Mouse (Mus musculus) large intestine, adult 2 months (tissue): ENCODE measurements around the gene Arf5. TPM values are rescaled to one million over a fixed set of nuclear protein-coding genes. Genes with fewer than 3 reads are reported as not detected.

Source experiments
- DNase-seq: peaks from one replicate; pipeline ENCODE4 v3.0.0-alpha.2; 2012; ENCODE audit warnings: low read depth, low spot score
- WGBS: fragments of 180-500 bp; shearing (Covaris S2); methylation state at CpG from one replicate; pipeline ENCODE4 v1.1.7; 2018; 5-methylcytosine and 5-hydroxymethylcytosine counted together
- polyA plus RNA-seq: library from polyadenylated mRNA; depleted of rRNA; stranded (reverse); fragments of >200 nt; gene quantifications from 2 replicates; pipeline ENCODE4 v1.2.3, GENCODE M21; 2012

Arf5 gene
- polyA plus RNA-seq, 1 experiment: 609 TPM

DNA sequence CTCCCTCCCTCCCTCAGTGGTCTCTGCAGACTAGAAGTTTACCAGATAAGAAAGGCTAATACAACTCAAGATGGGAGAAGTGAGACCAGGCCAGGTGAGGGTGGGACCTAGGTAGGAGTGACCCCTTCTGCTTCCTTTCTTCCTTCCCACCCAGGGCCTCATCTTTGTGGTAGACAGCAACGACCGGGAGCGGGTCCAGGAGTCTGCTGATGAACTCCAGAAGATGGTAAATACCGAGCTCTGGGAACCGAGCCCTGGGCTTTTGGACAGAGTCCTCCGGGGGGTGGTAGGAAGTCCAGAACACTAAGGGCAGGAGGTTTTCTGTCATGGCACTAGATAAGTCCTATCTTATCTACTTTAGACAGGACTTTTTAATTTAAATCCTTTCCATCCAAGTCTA, 1.7 kb downstream of the Arf5 start:
- 72% methylated on average over 6 of the region's 6 CpGs for WGBS
- no peak for DNase-seq

DNA sequence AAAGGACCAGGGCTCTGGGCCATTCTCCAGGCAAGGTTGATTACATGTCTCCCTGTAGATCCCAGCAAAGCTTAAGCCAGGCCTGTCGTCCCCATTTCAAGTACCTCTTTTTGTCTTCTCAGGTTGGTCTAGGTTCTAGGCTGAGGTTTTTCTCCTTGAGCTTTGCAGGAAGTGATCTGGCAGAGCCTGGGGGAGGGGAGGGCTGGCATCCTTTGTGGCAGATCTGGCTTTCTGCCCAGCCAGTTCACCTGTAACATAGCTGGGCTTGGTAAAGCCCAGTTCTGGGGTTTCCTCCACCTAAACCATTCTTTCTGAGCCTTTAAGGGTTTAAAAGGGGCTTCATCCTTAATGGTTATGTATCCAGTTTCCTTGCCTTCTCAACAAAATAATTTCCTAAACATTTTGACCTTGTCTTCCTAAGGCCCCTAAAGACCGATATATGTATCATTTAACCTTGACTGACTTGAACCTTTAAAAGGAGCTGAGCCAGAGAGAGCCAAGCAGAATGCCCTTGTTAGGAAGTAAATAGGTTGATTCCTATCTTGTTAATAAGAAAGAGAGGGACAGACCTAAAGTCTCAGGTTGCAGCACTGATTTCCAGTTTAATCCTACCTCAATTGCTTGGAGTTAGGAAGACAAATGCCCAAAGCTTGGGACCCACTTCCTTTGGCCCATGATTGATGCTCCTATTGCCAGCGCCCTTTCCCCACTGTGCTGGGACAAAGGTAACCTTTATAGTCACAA, 3.9 kb downstream of the Arf5 start, which contains the start of gene Fscn3:
TSS of gene Fscn3 (plus strand) at position 694 of the 744 bp plus-strand sequence.
- 76% methylated on average over 3 of the region's 3 CpGs for WGBS
- DNase-seq: no peak

DNA sequence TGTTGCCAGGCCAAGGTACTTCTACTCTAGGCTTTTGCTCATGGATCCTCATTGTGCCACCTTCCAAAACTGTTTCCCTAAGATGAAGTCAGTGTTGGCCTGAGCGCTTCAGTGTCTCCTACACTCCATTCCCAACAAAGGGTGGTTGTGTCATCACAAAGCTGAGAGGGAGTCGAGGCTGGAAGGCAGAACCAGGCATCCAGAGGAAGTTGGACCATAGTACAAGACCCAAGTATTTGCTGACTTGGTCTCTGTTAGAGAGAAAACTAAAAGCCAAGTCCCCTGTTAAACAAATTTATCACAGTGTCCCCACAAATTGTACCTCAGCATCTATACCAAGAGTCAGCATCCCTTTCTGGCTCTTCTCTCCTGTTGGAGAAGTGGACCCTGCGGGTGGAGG, 4.9 kb downstream of the Arf5 start, which contains the start of gene Gcc1:
TSS of gene Gcc1 (minus strand) at position 101 of the 400 bp plus-strand sequence.
- WGBS: 83% methylated on average over 3 of the region's 3 CpGs
- DNase-seq: no peak

DNA sequence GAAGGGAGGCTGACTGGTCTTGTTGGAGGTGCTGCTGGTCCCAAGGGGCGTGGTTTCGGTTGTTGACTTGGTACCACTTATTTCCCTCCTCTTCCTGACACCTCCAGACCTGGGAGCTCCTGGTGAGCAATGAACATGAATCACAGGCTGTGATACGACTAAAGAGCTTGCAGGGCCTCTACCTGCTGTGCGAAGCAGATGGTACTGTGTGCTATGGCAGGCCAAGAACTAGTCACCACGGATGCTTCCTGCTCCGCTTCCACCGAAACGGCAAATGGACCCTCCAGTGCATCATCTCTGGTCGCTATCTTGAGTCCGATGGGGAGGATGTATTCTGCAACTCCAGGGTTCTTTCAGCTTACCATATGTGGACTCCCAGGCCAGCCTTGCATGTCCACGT, 6.5 kb downstream of the Arf5 start:
- DNase-seq: no peak
- WGBS: 88% methylated on average over 11 of the region's 11 CpGs

DNA sequence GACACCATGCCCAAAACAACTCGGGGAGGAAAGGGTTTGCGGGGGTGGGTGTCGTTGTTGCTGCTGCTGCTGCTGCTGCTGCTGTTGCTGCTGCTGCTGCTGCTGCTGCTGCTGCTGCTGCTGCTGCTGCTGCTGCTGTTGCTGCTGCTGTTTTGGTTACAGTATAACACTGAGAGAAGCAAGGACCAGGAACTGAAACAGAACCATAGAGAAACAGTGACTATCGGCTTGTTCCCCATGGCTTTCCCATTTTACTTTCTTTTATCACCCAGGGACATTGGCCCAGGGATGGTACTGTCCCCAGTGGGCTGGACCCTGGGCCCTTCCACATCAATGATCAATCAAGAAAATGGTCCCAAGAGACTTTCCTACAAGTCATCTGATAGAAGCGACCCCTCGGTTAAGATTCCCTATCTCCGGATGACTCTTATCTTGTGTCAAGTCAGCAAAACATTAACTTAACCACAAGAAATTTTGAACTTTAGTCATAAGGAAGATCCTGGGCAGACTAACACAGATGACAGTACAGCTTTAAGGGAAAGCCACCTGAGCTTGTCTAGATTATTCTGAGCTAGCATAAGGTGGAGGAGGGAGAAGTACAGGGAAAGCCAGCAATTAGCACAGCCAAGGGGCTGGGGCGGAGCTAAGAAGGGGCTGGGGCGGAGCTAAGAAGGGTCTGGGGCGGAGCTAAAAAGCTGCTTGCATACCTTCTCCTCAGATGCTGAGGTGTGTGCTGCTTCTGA, 7.6 kb downstream of the Arf5 start:
- WGBS: 67% methylated on average over 10 of the region's 10 CpGs
- no peak for DNase-seq

DNA sequence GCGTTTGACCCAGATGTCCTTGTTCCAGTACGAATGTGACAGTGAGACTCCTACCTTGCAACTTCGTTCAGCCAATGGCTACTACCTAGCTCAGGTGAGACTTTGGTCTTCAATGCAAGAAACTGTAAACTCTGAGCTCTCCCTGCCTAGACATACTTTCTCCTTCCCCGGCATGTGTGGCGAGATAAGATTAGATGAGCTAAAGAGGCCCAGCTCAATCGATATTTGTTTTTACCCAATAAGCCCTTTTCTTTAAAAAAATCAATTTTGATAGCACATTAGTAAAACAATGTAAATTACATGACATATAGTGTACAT, 8.1 kb downstream of the Arf5 start:
- WGBS: 64% methylated on average over 6 of the region's 6 CpGs
- DNase-seq: no peak

DNA sequence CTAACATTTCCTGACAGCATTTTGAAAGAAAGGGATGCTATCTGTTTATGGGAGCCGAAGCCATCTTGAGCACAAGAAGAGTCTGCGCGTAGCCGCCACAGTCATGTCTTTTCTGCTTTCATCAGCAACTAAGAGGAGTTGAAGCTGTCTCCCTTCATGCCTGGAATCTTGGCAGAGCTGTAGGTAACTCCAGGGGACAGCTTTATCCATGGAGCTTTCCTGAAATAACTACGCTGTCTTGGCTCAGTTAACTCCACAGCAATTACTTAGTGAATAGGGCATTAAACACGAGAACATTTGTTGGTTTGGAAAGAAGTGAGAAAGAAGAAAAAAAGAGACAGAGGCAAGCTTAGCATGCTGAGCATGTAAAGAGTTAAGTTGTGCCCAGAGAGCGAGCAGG, 24.6 kb downstream of the Arf5 start:
- WGBS: 78% methylated on average over 7 of the region's 7 CpGs
- DNase-seq: no peak

DNA sequence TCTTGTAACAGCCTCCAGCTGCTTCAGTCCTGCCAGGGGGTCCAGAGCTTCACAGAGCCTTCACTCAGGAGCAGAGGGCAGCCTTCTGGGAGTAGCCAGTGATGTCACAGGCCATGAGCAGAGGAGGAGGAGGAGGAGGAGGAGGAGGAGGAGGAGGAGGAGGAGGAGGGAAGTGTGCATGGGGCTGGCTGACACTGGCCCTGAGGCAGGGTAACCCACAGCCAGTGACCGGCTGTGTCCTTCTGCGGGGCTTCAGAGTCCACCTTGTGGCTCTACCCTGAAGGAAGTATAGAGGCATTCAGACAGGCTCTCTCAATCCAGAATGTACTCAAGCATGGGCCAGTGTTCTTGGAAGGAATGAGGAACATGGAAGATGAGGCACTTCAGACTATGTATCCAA, 25.9 kb downstream of the Arf5 start, which contains the start of gene Pax4:
TSS of gene Pax4 (minus strand) at position 101 of the 400 bp plus-strand sequence.
- DNase-seq: no peak
- WGBS: 76% methylated on average over 2 of the region's 2 CpGs

DNA sequence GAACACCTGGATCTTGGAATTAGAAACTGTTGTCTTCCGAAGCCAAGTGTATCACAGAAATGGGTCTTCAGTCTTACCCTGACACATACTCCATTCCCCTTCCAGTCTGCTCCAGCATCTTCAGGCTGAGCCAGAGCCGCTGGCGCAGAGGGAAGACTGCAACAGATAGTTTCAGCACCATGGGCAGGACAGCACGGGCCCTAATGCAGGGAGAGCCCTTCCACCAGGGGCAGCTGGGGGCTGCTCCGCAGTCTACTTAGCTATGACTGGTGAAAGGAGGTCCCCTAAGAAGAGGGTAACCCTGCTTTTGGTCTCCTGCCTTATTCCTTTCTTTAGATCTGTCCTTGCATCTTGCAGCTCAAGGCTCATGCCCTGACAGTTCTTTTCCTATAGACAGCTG, 27.1 kb downstream of the Arf5 start:
- 19% methylated on average over 5 of the region's 5 CpGs for WGBS
- no peak for DNase-seq

DNA sequence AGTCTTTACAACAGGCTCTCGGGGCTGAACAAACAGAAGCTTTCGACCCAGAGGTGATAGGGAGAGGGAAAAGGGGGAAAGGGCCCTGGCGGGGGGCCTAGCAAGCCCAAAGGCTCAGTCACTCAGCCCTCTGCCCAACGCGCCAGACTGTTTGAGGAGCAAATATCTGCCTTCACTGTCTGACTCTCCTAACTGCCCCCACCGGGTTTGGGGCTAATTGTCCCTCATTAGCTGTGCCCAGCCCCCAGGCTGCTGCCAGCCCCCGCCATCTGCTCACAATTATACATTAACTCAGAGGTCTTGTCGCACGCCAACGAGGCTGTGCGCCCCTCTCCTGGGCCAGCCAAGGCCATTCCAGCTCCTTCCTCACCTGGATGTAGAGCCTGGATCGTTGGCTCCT, 27.6 kb downstream of the Arf5 start:
- no peak for DNase-seq
- WGBS: 2% methylated on average over 12 of the region's 12 CpGs

DNA sequence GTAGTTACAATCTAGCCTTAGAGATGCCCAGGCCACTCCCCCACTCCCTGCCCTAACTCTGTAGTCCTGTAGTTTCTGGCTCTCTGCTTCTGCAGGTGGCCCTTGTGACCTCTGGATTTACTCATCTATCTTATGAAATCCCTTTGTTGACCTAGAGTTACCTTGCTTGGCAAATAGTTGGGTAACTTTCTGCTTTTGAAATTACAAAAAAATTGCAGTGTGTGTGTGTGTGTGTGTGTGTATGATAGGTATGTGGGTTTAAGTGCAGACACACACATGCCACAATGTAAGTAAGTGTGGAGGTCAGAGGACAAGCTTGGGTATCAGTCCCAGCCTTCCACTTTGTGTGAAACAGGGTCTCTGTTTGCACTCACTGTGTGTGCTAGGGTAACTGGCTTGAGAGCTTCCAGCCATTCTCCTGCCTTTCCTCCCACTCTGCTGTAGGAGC, 35.9 kb downstream of the Arf5 start:
- DNase-seq: no peak

DNA sequence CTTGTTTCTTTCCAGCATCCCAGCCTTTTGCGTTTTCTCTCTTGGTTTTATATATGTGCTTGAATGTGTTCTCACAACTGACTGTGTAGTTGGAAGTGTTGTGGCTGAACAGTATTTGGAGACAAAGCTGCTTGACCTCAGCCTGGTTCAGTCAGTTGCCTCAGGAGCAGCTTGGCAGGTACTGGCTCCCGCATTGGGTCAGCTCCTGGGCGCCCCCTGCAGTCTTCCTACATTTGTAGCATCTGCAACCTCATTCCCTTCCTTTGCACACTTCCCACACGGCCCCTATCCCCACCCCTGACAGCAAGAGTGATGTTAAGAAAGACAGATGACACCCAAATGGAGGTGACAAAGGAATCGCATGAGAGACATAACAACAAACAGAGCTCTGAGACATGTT, 37.2 kb downstream of the Arf5 start:
- no peak for DNase-seq
- WGBS: 9% methylated on average over 5 of the region's 5 CpGs

DNA sequence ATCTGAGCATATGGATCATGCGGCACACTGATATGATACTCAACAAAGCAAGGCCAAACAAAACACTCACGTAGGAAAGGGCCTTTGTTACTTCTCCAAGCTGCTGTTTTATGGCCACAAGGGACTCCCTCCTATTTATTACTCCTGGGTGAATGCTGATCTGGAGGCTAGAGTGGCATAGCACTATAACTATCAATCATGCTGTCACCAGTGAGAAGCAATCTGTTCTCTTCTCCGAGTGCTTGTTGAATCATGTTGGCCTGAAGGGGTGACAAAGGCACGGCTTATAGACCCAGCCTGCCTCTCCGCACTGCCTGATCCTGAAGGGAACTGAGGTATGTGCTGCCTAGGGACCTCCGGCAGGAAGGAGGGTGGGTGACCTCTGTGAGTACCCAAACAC, 41.3 kb downstream of the Arf5 start:
- 24% methylated on average over 6 of the region's 6 CpGs for WGBS
- DNase-seq: no peak

DNA sequence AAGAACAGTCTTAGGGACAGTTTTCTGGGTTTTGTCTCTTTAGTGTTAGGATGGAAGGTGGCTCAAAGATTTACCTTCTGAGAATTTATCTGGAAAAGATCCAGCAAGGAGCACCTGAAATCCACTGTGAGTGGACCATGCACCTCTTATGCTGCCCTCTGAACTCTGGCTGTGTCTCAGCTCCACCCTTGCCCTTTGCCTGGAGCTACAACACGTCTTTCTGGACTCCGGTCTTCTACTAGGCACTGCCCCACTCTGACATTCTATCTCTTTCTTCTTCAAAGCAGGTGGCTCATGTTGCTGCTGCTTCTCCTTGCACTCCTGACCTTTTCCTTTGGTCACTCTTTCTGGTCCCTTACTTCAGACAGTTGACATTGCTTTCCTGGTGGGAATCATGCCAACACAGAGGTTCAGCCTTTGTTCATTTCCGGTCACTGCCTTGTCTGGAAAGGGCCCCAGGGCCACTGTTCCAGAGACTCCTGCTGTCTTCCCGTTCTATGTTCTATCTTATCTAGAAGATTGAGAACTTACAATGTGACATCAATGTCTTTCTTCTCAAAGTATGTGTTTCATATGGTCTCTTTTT, 46.8 kb downstream of the Arf5 start:
- 41% methylated on average over 4 of the region's 4 CpGs for WGBS
- no peak for DNase-seq

DNA sequence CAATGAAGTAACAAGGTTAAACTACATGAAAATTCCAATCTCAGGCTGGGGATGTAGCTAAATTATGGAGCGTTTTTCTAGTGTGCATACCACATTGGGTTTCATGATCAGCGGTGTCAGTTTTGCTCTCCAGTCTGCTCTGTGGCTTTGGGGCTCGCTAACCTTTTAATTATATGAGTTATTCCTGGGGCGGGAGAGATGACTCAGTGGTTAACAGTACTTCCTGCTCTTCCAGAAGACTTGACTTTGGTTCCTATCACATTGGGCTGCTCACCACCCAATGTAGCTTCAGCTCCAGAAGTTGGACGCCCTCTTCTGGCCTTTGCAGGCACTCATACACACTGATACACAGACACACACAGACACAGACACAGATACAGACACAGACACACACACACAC, 47.3 kb downstream of the Arf5 start:
- 67% methylated on average over 5 of the region's 5 CpGs for WGBS
- no peak for DNase-seq

DNA sequence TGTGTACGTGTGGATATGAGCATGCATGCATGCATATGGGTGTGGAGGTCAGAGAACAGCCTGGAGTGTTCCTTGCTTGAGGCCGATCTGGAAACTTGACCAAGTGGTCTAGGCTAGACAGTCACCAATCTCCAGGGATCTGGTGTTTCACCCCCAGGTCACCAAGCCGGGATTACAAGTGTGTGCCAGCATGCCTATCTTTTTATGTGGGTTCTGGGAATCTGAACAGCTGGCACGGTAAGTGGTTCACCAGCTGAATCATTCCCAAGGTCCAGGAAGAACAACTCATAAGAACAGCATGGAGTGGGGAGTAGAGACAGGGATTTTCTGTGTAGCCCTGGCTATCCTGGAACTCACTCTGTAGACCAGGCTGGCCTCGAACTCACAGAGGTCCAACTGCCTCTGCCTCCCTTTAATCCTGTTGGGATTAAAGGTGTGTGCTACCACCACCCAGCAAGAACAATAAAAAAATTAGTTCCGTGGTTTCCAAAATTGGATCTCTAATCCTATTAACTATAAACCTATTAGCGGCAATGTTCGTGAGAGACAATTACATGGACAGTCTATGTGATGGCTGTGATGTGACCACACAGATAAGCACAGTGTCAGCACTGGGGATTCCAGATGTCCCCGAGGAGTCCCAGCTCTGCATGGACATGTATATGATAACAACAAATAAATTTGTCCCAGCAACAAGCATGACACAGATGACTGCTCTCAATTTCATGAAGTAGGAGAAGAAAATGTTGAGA, 48.1 kb downstream of the Arf5 start:
- WGBS: 85% methylated on average over 9 of the region's 9 CpGs
- DNase-seq: no peak

DNA sequence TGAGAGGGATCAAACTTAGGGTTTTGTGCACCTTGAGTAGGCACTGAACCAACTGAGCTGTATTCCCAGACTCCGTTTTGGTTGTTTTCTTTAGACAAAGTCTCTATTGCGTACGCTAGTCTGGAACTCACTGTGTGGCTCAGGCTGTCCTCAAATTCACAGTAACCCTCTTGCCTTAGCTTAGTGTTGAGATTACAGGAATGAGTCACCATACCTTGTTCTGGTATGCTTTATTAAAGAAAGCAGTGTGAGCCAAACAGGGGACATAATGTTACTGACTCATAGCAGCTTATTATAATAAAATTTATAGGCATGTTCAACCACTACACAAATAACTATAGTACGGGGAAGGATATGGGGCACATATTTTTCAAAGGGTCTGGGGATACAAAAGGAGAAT, 50.9 kb downstream of the Arf5 start:
- DNase-seq: no peak
- 73% methylated on average over 4 of the region's 4 CpGs for WGBS

DNA sequence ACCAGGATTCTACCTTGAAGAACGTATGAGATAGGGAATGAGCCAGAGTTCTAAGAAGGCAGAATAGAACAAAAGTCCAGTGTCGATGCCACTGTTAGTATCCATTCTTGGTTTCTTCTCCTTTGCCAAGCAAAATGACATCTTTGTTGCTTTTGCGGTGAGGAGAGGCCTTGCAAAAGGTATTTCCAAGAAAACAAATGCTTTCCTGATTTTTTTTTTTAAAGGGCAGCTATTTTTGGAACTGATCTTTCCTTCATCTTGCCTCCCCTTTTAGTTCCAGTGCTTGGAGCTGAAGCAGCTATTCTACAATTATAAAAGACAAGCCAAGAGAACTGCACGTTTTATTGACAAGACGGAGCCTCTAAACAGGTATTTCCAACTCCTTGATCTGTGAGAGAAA, 51.5 kb downstream of the Arf5 start, which contains the start of gene Snd1:
TSS of gene Snd1 (plus strand) at position 301 of the 400 bp plus-strand sequence.
- WGBS: 83% methylated on average over 5 of the region's 5 CpGs
- no peak for DNase-seq
